Comparison of ENCODE assay signal across 9 mouse cellular contexts in genomic region chr8:118237150-118237620, GRCm38 (mm10). TPM values are rescaled to one million over a fixed set of nuclear protein-coding genes. Genes with fewer than 3 reads are reported as not detected.
A peak's percentile ranks its signal among the peaks of the same experiment; 100 is the strongest.
DNase-seq lines count a peak whose midpoint lies in the region; ATAC-seq and TF ChIP-seq lines count a peak whose summit lies in the region.
"Had no signal": no experiment of that assay in that cellular context is flagged by ENCODE, and none has a peak within 500 bp of the region (broad histone marks: within the 10 kb centered on the region; RNA-seq: fewer than 3 reads in every experiment).

No protein-coding gene starts in this region.

- no peak overlapping the region for H3K4me2 ChIP-seq in limb, embryonic 11.5 days (ENCODE audit: low read depth, severe bottlenecking)
- peak overlapping the region; percentile 39 for H3K4me2 ChIP-seq in myocyte (ENCODE audit: low read depth)
- no peak overlapping the region for H3K4me2 ChIP-seq in liver, embryonic 11.5 days
- H3K4me2 ChIP-seq: neural tube, embryonic 13.5 days had no signal

- no peak overlapping the region for H3K9ac ChIP-seq in limb, embryonic 11.5 days (ENCODE audit: low read length)
- no peak overlapping the region for H3K9ac ChIP-seq in liver, embryonic 11.5 days (ENCODE audit: low read depth, low read length)
- H3K9ac ChIP-seq: neural tube, embryonic 13.5 days had no signal

- H3K36me3 ChIP-seq in limb, embryonic 11.5 days (ENCODE audit: control insufficient read depth, insufficient read depth, low read length), result no peaks in the 10 kb centered on the region
- no peaks in the 10 kb centered on the region for H3K36me3 ChIP-seq in limb, embryonic 10.5 days
- H3K36me3 ChIP-seq in myocyte (ENCODE audit: control insufficient read depth, insufficient read depth), result no peaks in the 10 kb centered on the region
- no peaks in the 10 kb centered on the region for H3K36me3 ChIP-seq in liver, embryonic 11.5 days (ENCODE audit: control insufficient read depth, insufficient read depth, low read length)
- H3K36me3 ChIP-seq in thymus, adult 2 months (ENCODE audit: control insufficient read depth, insufficient read depth, low read length), result no peaks in the 10 kb centered on the region
- H3K36me3 ChIP-seq: neural tube, embryonic 13.5 days had no signal

- TF ChIP-seq POLR2A in cortical plate, adult 2 months (IDR thresholded peaks at IDR 0.05; ENCODE audit: extremely low read depth, insufficient read depth, low read length), result no peak
- TF ChIP-seq POLR2A in myocyte (IDR thresholded peaks at IDR 0.05; ENCODE audit: insufficient read length, low read depth), result no peak
- no peak for TF ChIP-seq POLR2A in thymus, adult 2 months (IDR thresholded peaks at IDR 0.05; ENCODE audit: control insufficient read depth, extremely low read depth, insufficient read depth, low read length, poor library complexity)

- peak; percentile 46 for TF ChIP-seq CTCF in cortical plate, adult 2 months (IDR thresholded peaks at IDR 0.05; ENCODE audit: extremely low read depth, insufficient read depth, low read length)
- no peak for TF ChIP-seq CTCF in thymus, adult 2 months (IDR thresholded peaks at IDR 0.05; ENCODE audit: borderline replicate concordance, control insufficient read depth, extremely low read depth, insufficient read depth, low read length, poor library complexity)

- no peaks in the 10 kb centered on the region for H3K9me3 ChIP-seq in limb, embryonic 11.5 days (ENCODE audit: control insufficient read depth, low read length)
- H3K9me3 ChIP-seq in limb, embryonic 10.5 days (replicated peaks), result no peaks in the 10 kb centered on the region
- no peaks in the 10 kb centered on the region for H3K9me3 ChIP-seq in liver, embryonic 11.5 days (ENCODE audit: control insufficient read depth, low read length)
- H3K9me3 ChIP-seq: neural tube, embryonic 13.5 days had no signal

- H3K79me2 ChIP-seq in myocyte (ENCODE audit: control insufficient read depth, insufficient read depth), result no peaks in the 10 kb centered on the region

- no peak overlapping the region for H3K4me3 ChIP-seq in limb, embryonic 11.5 days (ENCODE audit: low read depth, low read length)
- H3K4me3 ChIP-seq in limb, embryonic 10.5 days, result no peak overlapping the region
- H3K4me3 ChIP-seq in cortical plate, adult 2 months (ENCODE audit: insufficient read depth, low read length), result no peak overlapping the region
- H3K4me3 ChIP-seq in myocyte, result no peak overlapping the region
- no peak overlapping the region for H3K4me3 ChIP-seq in liver, embryonic 11.5 days (ENCODE audit: low read depth, low read length)
- H3K4me3 ChIP-seq in thymus, adult 2 months (ENCODE audit: control insufficient read depth, insufficient read depth, low read length), result no peak overlapping the region
- H3K4me3 ChIP-seq: neural tube, embryonic 13.5 days had no signal

- no peaks in the 10 kb centered on the region for H3K4me1 ChIP-seq in limb, embryonic 11.5 days (ENCODE audit: control insufficient read depth, insufficient read depth, low read length)
- no peaks in the 10 kb centered on the region for H3K4me1 ChIP-seq in limb, embryonic 10.5 days
- no peaks in the 10 kb centered on the region for H3K4me1 ChIP-seq in cortical plate, adult 2 months (ENCODE audit: control insufficient read depth, insufficient read depth, low read length)
- H3K4me1 ChIP-seq in liver, embryonic 11.5 days (replicated peaks; ENCODE audit: control insufficient read depth, insufficient read depth, low read length), result no peaks in the 10 kb centered on the region
- no peaks in the 10 kb centered on the region for H3K4me1 ChIP-seq in thymus, adult 2 months (replicated peaks; ENCODE audit: control insufficient read depth, insufficient read depth, low read length)
- H3K4me1 ChIP-seq: neural tube, embryonic 13.5 days had no signal

- peak; percentile 30 for DNase-seq in limb, embryonic 11.5 days (ENCODE audit: low spot score)
- no peak for DNase-seq in limb, embryonic 10.5 days (ENCODE audit: low spot score)
- DNase-seq in heart, postnatal 10 days, result peak; percentile 55 to 56
- no peak for DNase-seq in liver, embryonic 11.5 days (ENCODE audit: low spot score)
- DNase-seq in lung, adult 18-20 months, result no peak
- DNase-seq in thymus, adult 2 months, result no peak

- intact Hi-C loops in heart, postnatal 10 days (cut with DNase I), result loop anchor here (5.0 kb wide), 2 partner anchors 145 to 305 kb away; no protein-coding TSS in a partner anchor

- no peaks in the 10 kb centered on the region for H3K27me3 ChIP-seq in limb, embryonic 11.5 days (ENCODE audit: control insufficient read depth, insufficient read depth, low read length)
- H3K27me3 ChIP-seq in limb, embryonic 10.5 days (ENCODE audit: low read depth, poor library complexity, severe bottlenecking), result no peaks in the 10 kb centered on the region
- no peaks in the 10 kb centered on the region for H3K27me3 ChIP-seq in myocyte (ENCODE audit: control insufficient read depth, insufficient read depth, insufficient read length)
- no peaks in the 10 kb centered on the region for H3K27me3 ChIP-seq in liver, embryonic 11.5 days (replicated peaks; ENCODE audit: control insufficient read depth, insufficient read depth, low read length)
- no peaks in the 10 kb centered on the region for H3K27me3 ChIP-seq in thymus, adult 2 months (ENCODE audit: control insufficient read depth, insufficient read depth, low read length)
- H3K27me3 ChIP-seq: neural tube, embryonic 13.5 days had no signal

- ATAC-seq in limb, embryonic 11.5 days (ENCODE audit: insufficient number of reproducible peaks, low FRiP score, low TSS enrichment, low read depth), result no peak
- ATAC-seq in liver, embryonic 11.5 days (replicated peaks; ENCODE audit: low FRiP score), result no peak

- WGBS in limb, embryonic 11.5 days, result 74% methylated on average over 11 of the region's 11 CpGs
- 80% methylated on average over 11 of the region's 11 CpGs for WGBS in limb, embryonic 10.5 days
- WGBS in liver, embryonic 11.5 days, result 68% methylated on average over 11 of the region's 11 CpGs
- 75% methylated on average over 11 of the region's 11 CpGs for WGBS in thymus, adult 2 months

- H3ac ChIP-seq in myocyte (ENCODE audit: control insufficient read depth, insufficient read length), result no peak overlapping the region

- H3K27ac ChIP-seq in limb, embryonic 11.5 days (replicated peaks; ENCODE audit: low read depth, low read length), result no peak overlapping the region
- no peak overlapping the region for H3K27ac ChIP-seq in limb, embryonic 10.5 days
- H3K27ac ChIP-seq in cortical plate, adult 2 months (ENCODE audit: insufficient read depth, low read length), result no peak overlapping the region
- no peak overlapping the region for H3K27ac ChIP-seq in liver, embryonic 11.5 days (ENCODE audit: low read depth, low read length)
- H3K27ac ChIP-seq in thymus, adult 2 months (ENCODE audit: control insufficient read depth, insufficient read depth, low read length), result no peak overlapping the region
- H3K27ac ChIP-seq: neural tube, embryonic 13.5 days had no signal

TF ChIP-seq in myocyte, 11 proteins besides CTCF, POLR2A, EP300 and RAD21:
- TF ChIP-seq E2F4 (IDR thresholded peaks at IDR 0.05; ENCODE audit: insufficient read depth) (no peak), MYOG (IDR thresholded peaks at IDR 0.05; ENCODE audit: control insufficient read depth in 1 of 3, insufficient read depth in 1 of 3, insufficient read length in 2 of 3, low read depth in 2 of 3) (no peak), USF1 (IDR thresholded peaks at IDR 0.05; ENCODE audit: low read depth) (no peak), SRF (IDR thresholded peaks at IDR 0.05; ENCODE audit: control insufficient read depth, insufficient read length, low read depth) (no peak), REST (IDR thresholded peaks at IDR 0.05; ENCODE audit: insufficient read depth, insufficient read length) (no peak), MAX (IDR thresholded peaks at IDR 0.05; ENCODE audit: low read depth) (no peak), TCF12 (IDR thresholded peaks at IDR 0.05; ENCODE audit: insufficient read depth, poor library complexity, severe bottlenecking) (no peak), POLR2AphosphoS2 (IDR thresholded peaks at IDR 0.05; ENCODE audit: insufficient read length, low read depth) (no peak), TCF3 (IDR thresholded peaks at IDR 0.05; ENCODE audit: insufficient read length, low read depth) (no peak), CEBPB (IDR thresholded peaks at IDR 0.05; ENCODE audit: insufficient read depth, poor library complexity, severe bottlenecking) (no peak), MYOD1 (IDR thresholded peaks at IDR 0.05; ENCODE audit: control insufficient read depth in 1 of 3, insufficient read length in 2 of 3, low read depth in 2 of 3) (no peak)
TF ChIP-seq in myocyte: peak in this region for 0.

RNA-seq across cellular contexts. Expression of gene Cdh13, which starts 46.3 kb away (rescaled TPM):
- polyA plus RNA-seq in limb, embryonic 11.5 days (2014; fragmentation: Nextera tagmentation; extraction: Ambion mirVana), result 4.9 and 6.0 TPM in 2 replicates
- polyA plus RNA-seq in limb, embryonic 10.5 days (2016; fragmentation: Nextera tagmentation; extraction: Ambion mirVana), result 2.7 and 3.3 TPM in 2 replicates
- 31.0 and 38.3 TPM in 2 replicates for polyA plus RNA-seq in cortical plate, adult 2 months (2012; rRNA removed)
- total RNA-seq in heart, postnatal 10 days (2021), result 100 to 1,000 TPM; 217 to 231 TPM
- 56.6 TPM for polyA plus RNA-seq in myocyte (2012; fragmentation: generic; extraction: Trizol)
- 2.5 and 2.9 TPM in 2 replicates for polyA plus RNA-seq in liver, embryonic 11.5 days (2014; fragmentation: Nextera tagmentation; extraction: Ambion mirVana)
- 5.0 and 12.5 TPM in 2 replicates for polyA plus RNA-seq in thymus, adult 2 months (2012; rRNA removed)

Comparison
In these comparisons a context has a peak if more than half of its experiments do, and no peak if none do; other contexts are left out.
1. DNase-seq: peak in limb, embryonic 11.5 days (single experiment) and heart, postnatal 10 days (2 of 2); none in limb, embryonic 10.5 days (single experiment), liver, embryonic 11.5 days (single experiment), lung, adult 18-20 months (0 of 2) and thymus, adult 2 months (single experiment).